Mouse (Mus musculus): Measurements from ENCODE around the gene Phtf2. TPM values are rescaled to one million over a fixed set of nuclear protein-coding genes. Genes with fewer than 3 reads are reported as not detected.

The Phtf2 gene
- polyA plus RNA-seq, 1 experiment: 10.2 TPM

GRCm38 (mm10) chr5:20861901-20862300 is 20.0 kb downstream of the Phtf2 start:
- TF ChIP-seq POLR2A (IDR thresholded peaks at IDR 0.05; ENCODE audit: borderline replicate concordance, insufficient read depth, low read length) (no peak), CTCF (IDR thresholded peaks at IDR 0.05; ENCODE audit: borderline replicate concordance, insufficient read depth, low read depth, low read length) (no peak)
- Histone ChIP-seq H3K4me1 (ENCODE audit: control insufficient read depth, insufficient read depth, low read length) (0 out of 2 replicates have a peak, but pooled peaks cover 2% of the 10 kb centered on the region), H3K4me3 (replicated peaks; ENCODE audit: insufficient read depth, low read depth, low read length) (no peak overlapping the region), H3K27ac (ENCODE audit: insufficient read depth, low read length) (no peak overlapping the region), H3K27me3 (ENCODE audit: control insufficient read depth, insufficient read depth, low read length) (no peaks in the 10 kb centered on the region)
- DNase-seq: no peak
- 59% methylated on average over 2 of the region's 2 CpGs for WGBS

DNA sequence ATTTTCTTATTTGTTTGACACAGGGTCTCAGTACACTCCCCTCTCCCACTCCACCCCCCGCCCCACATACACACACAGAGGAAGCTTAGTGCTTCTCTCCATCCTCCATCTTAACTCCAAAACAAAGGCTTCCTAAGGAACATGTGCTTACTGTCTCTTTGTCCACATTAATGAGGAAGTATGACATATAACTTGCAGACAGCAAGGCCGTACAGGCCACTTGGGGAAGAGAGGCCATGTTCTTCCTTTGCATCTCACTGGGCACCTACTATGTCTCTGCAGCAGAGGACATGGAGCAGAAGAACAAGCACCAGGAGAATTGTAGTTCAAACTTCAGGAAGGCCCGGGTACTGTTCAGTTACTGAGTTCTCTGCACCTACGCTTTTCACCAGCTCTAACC is 21.4 kb downstream of the Phtf2 start:
- H3K4me1 ChIP-seq (ENCODE audit: control insufficient read depth, insufficient read depth, low read length): no peaks in the 10 kb centered on the region
- DNase-seq: no peak
- 95% methylated on average over 4 of the region's 4 CpGs for WGBS
- no peak overlapping the region for H3K4me3 ChIP-seq (replicated peaks; ENCODE audit: insufficient read depth, low read depth, low read length)
- H3K27ac ChIP-seq (ENCODE audit: insufficient read depth, low read length): no peak overlapping the region
- TF ChIP-seq CTCF (IDR thresholded peaks at IDR 0.05; ENCODE audit: borderline replicate concordance, insufficient read depth, low read depth, low read length): no peak
- no peak for TF ChIP-seq POLR2A (IDR thresholded peaks at IDR 0.05; ENCODE audit: borderline replicate concordance, insufficient read depth, low read length)
- H3K27me3 ChIP-seq (ENCODE audit: control insufficient read depth, insufficient read depth, low read length): no peaks in the 10 kb centered on the region

- 92% methylated on average over 2 of the region's 2 CpGs for WGBS
- H3K4me3 ChIP-seq (replicated peaks; ENCODE audit: insufficient read depth, low read depth, low read length): no peak overlapping the region
- no peak for DNase-seq
- H3K4me1 ChIP-seq (ENCODE audit: control insufficient read depth, insufficient read depth, low read length): no peaks in the 10 kb centered on the region
- TF ChIP-seq CTCF (IDR thresholded peaks at IDR 0.05; ENCODE audit: borderline replicate concordance, insufficient read depth, low read depth, low read length): no peak
- H3K27me3 ChIP-seq (ENCODE audit: control insufficient read depth, insufficient read depth, low read length): no peaks in the 10 kb centered on the region
- H3K27ac ChIP-seq (ENCODE audit: insufficient read depth, low read length): no peak overlapping the region
Observed at GRCm38 (mm10) chr5:20858404-20858803, 23.5 kb downstream of the Phtf2 start.

DNA sequence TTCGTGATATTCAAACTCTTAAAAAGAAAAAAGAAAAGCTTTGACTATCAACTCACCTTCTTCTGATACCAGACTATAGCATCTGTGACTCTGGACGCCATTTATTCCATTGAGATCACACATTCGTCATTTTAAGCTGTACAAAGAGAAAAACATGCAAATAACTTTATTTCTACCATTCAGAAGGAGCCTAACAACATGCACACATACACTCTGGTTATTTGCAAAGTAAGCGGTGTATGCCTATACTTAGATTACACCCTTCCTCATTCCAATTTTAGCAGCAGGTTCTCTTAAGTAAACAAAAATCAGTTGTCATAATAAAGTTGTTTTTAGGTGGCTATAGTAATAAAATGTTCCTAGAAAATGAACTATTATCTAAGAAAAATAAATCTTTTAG is 26.9 kb downstream of the Phtf2 start:
- TF ChIP-seq CTCF (IDR thresholded peaks at IDR 0.05; ENCODE audit: borderline replicate concordance, insufficient read depth, low read depth, low read length) (no peak), POLR2A (IDR thresholded peaks at IDR 0.05; ENCODE audit: borderline replicate concordance, insufficient read depth, low read length) (no peak)
- WGBS: 94% methylated on average over 4 of the region's 4 CpGs
- Histone ChIP-seq H3K4me3 (replicated peaks; ENCODE audit: insufficient read depth, low read depth, low read length) (no peak overlapping the region), H3K27me3 (ENCODE audit: control insufficient read depth, insufficient read depth, low read length) (no peaks in the 10 kb centered on the region), H3K27ac (ENCODE audit: insufficient read depth, low read length) (no peak overlapping the region), H3K4me1 (ENCODE audit: control insufficient read depth, insufficient read depth, low read length) (no peaks in the 10 kb centered on the region)
- DNase-seq: no peak

GRCm38 (mm10) chr5:20847010-20847409 is 34.9 kb downstream of the Phtf2 start:
- TF ChIP-seq POLR2A (IDR thresholded peaks at IDR 0.05; ENCODE audit: borderline replicate concordance, insufficient read depth, low read length) (no peak), CTCF (IDR thresholded peaks at IDR 0.05; ENCODE audit: borderline replicate concordance, insufficient read depth, low read depth, low read length) (no peak)
- 97% methylated on average over 2 of the region's 2 CpGs for WGBS

GRCm38 (mm10) chr5:20843816-20844215 is 38.1 kb downstream of the Phtf2 start:
- no peak for DNase-seq
- 89% methylated on average over 2 of the region's 2 CpGs for WGBS
- no peak for TF ChIP-seq CTCF (IDR thresholded peaks at IDR 0.05; ENCODE audit: borderline replicate concordance, insufficient read depth, low read depth, low read length)
- no peak for TF ChIP-seq POLR2A (IDR thresholded peaks at IDR 0.05; ENCODE audit: borderline replicate concordance, insufficient read depth, low read length)
- Histone ChIP-seq H3K4me1 (ENCODE audit: control insufficient read depth, insufficient read depth, low read length) (no peaks in the 10 kb centered on the region), H3K27ac (ENCODE audit: insufficient read depth, low read length) (no peak overlapping the region), H3K27me3 (ENCODE audit: control insufficient read depth, insufficient read depth, low read length) (no peaks in the 10 kb centered on the region), H3K4me3 (replicated peaks; ENCODE audit: insufficient read depth, low read depth, low read length) (no peak overlapping the region)

More at GRCm38 (mm10) chr5:20847010-20847409, 34.9 kb downstream of the Phtf2 start:
- Histone ChIP-seq H3K27ac (ENCODE audit: insufficient read depth, low read length) (no peak overlapping the region), H3K27me3 (ENCODE audit: control insufficient read depth, insufficient read depth, low read length) (no peaks in the 10 kb centered on the region), H3K4me3 (replicated peaks; ENCODE audit: insufficient read depth, low read depth, low read length) (no peak overlapping the region), H3K4me1 (ENCODE audit: control insufficient read depth, insufficient read depth, low read length) (no peaks in the 10 kb centered on the region)
- DNase-seq: no peak

DNA sequence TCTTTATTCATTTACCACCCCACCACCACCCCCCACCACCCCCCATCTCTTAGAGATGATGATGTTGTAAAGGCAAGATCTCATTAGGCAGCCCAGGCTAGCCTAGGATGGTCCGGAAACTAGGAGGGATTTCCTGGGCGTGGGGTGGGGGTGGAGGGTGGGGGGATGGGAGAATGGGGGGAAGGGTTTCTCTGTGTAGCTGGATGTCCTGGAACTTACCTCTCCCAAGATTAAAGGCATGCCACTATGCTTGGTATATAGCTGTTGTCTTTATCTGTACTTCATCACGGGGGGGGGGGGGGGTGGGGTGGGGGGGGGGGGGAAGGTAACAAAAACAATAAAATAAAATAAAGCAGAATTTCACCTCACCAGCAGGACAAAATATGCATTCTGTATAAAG is 38.5 kb downstream of the Phtf2 start:
- no peaks in the 10 kb centered on the region for H3K4me1 ChIP-seq (ENCODE audit: control insufficient read depth, insufficient read depth, low read length)
- H3K27ac ChIP-seq (ENCODE audit: insufficient read depth, low read length): no peak overlapping the region
- H3K4me3 ChIP-seq (replicated peaks; ENCODE audit: insufficient read depth, low read depth, low read length): no peak overlapping the region
- TF ChIP-seq CTCF (IDR thresholded peaks at IDR 0.05; ENCODE audit: borderline replicate concordance, insufficient read depth, low read depth, low read length) (no peak), POLR2A (IDR thresholded peaks at IDR 0.05; ENCODE audit: borderline replicate concordance, insufficient read depth, low read length) (no peak)
- no peak for DNase-seq
- no peaks in the 10 kb centered on the region for H3K27me3 ChIP-seq (ENCODE audit: control insufficient read depth, insufficient read depth, low read length)
- WGBS: 88% methylated on average over 2 of the region's 3 CpGs

DNA sequence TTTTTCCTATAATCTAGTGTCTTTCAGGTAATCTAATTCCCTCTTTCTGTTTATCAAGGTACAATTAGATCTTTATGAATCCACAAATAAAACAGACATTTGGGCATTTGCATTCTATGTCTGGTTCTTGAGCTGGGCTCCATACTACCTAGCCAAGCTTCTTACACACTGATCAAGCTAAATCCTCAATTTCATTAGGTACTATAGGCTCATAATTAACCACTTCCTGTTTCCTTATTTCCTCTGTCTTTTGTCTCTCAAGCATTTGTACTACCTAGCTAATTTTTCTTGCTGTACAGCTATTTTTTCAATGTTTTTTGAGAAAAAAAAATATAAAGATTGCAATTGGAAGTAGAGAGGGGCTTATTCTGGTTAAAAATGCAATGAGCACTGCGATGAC is 44.8 kb downstream of the Phtf2 start:
- DNase-seq: no peak
- 100% methylated on average over 1 of the region's 1 CpGs for WGBS
- no peaks in the 10 kb centered on the region for H3K4me1 ChIP-seq (ENCODE audit: control insufficient read depth, insufficient read depth, low read length)
- H3K4me3 ChIP-seq (replicated peaks; ENCODE audit: insufficient read depth, low read depth, low read length): no peak overlapping the region
- no peak overlapping the region for H3K27ac ChIP-seq (ENCODE audit: insufficient read depth, low read length)
- no peak for TF ChIP-seq POLR2A (IDR thresholded peaks at IDR 0.05; ENCODE audit: borderline replicate concordance, insufficient read depth, low read length)
- no peak for TF ChIP-seq CTCF (IDR thresholded peaks at IDR 0.05; ENCODE audit: borderline replicate concordance, insufficient read depth, low read depth, low read length)
- H3K27me3 ChIP-seq (ENCODE audit: control insufficient read depth, insufficient read depth, low read length): no peaks in the 10 kb centered on the region

Measured in cerebellum, adult 2 months (tissue).